Mouse (Mus musculus): ENCODE data around the gene Brf1. TPM values are rescaled to one million over a fixed set of nuclear protein-coding genes. Genes with fewer than 3 reads are reported as not detected.

Brf1 gene
- total RNA-seq, 2 experiments from 2014 or later: 49.0 to 51.1 TPM

DNA sequence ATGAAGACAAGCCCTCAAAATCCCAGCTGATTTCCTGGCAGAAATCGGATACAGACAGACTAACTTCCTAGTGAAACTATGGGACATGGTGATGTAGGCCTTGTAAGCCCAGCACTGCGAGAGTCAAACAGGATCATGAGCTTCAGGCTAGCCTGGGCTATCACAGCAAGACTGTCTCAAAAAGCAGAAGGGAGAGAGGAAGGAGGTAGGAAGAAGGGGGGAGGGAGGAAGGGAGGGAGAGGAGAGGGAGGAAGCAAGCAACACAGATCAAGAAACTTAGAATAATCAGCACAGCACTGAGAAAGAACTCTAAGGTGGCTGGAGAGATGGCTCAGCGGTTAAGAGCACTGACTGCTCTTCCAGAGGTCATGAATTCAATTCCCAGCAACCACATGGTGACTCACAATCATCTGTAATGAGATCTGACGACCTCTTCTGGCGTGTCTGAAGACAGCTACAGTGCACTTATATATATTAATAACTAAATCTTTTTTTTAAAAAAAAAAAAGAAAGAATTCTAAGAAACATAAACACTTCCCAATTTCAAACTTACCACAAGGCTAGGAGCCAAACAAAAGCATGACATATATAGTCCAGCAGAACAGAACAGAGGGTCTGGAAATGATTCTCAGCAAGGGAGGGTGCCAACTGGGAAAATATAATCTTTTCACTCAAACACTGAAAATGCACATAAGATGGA lies 9.6 kb downstream of the Brf1 start:
- intact Hi-C loops (cut with DNase I): no loop called here
- no peak for DNase-seq (ENCODE audit: low spot score in 2 of 2)

DNA sequence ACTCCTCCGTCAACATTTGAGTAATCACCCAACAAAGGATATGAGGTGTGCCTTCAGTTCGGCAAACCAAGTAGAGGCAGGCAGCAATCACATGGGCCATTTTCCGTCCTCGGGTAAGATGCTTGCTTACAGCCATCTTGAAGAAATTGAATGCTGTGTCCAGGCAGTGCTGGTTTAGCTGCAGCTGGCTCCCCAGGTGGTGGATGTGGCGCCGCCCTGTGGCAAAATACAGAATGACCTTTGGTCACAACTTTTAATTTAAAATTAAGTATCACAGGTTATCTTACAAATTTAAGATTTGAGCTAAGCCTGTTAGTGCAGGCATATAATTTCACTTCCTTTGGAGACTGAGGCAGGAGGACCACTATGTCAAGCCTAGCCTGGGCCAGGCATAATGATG lies 12.6 kb downstream of the Brf1 start:
- intact Hi-C loops (cut with DNase I): no loop called here
- no peak for DNase-seq (ENCODE audit: low spot score in 2 of 2)

DNA sequence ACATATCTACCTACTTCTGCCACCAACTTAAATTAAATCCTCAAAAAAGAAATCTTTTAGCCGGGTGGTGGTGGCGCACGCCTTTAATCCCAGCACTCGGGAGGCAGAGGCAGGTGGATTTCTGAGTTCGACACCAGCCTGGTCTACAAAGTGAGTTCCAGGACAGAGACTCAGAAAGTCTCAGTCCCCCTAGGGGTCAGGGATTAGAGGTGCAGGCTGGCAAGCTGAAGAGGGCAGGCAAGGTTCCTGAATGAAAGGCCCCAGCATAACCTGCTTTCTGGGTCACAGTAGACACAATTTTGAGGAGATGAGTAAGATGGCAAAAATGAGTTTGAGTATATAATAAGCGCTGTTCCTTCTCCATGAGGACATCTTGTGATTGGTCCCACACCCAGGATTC lies 15.2 kb downstream of the Brf1 start:
- DNase-seq (ENCODE audit: low spot score in 2 of 2): no peak
- intact Hi-C loops (cut with DNase I): no loop called here

DNA sequence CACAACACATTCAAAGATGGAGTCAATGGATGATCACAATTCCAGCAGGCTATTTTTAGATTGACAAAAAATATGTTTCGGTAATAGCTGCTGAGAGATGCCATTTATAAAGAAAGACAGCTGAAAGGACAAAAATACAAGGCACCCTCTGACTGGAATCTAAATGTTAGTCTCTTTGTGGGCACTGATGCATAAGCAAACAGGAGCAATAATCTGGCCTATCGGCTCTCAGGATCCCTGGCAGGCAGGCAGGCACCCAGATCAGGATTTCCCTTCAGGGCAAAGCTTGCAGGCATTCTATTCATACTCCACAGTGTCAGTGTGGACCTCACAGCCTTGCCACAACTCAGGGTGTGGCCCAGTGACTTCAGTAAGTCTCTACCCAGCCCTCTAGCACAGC lies 18.5 kb downstream of the Brf1 start:
- DNase-seq (ENCODE audit: low spot score in 2 of 2): no peak
- intact Hi-C loops (cut with DNase I): no loop called here

DNA sequence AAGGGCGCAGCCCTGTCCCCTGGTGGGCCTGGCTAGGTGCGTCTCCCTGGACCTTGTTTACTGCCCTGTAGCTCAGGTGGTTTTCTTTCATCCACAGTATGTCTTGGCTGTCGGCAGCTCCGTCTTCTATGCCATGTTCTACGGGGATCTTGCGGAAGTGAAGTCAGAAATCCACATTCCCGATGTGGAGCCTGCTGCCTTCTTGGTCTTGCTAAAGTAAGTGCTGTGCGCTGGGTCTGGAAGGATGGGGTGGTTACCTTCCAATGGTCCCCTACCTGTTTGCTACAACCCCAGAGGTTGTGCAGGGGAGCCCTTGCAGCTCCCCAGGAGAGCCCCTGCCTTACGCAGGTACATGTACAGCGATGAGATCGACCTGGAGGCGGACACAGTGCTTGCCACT lies 23.3 kb downstream of the Brf1 start:
- intact Hi-C loops (cut with DNase I): no loop called here
- peak in 1 of 2 experiments; percentile 27 for DNase-seq (ENCODE audit: low spot score in 2 of 2)

DNA sequence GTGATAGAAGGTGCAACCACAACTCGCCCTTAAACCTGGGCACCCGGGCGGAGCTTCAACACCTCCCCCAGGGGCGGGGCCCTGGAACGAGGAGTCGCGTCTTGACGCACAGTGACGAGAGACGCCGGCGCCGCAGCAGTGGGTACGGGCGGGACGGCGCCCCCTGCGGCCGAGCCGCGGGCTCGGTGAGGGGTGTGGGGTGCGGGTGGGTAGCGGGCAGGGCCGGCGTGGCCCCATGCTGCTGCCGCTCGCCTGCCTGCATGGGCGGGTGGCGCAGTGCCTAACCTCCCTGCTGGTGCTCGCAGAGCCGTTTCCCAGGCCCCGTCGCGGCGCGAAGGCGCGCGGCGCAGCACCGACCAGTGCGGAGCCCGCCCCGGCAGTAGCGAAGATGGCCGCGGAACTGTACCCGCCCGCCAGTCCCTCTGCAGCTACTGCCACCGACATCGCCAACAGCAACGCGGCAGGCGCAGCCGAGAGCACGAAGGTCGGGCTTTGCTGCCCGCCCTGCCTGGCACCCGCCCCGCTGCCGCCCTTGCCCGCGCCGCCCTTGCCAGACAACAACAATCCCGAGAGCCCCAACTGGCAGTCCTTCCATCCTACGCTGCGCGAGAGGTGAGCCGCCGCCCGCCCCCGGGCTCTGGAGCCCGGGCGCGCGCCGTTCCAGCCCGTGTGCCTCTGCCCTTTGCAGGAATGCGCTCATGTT lies 24.0 kb downstream of the Brf1 start, which contains the start of gene Btbd6:
Gene Btbd6, plus strand, starts transcription at position 112 of the 703 bp plus-strand sequence.
- DNase-seq (ENCODE audit: low spot score in 2 of 2): peak; percentile 90 to 91
- intact Hi-C loops (cut with DNase I): no loop called here

DNA sequence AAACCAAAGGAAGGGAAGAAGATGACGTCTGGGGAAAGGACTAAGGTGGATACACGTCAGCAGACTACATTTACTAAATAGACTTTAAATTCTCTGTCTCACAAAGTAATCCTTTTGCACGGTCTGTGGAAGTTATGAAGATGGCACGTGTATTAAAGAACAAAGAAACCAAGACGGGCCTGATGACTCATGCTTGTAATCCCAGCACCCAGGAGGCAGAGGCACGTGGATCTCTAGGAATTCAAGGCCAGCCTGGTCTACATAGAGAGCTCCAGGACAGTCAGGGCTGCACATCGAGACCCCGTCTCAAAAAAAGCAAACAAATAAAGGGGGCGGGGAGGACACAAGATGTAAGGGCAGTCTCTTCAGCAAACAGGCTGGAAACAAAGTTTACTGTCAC lies 25.8 kb downstream of the Brf1 start:
- DNase-seq (ENCODE audit: low spot score in 2 of 2): no peak
- intact Hi-C loops (cut with DNase I): no loop called here

DNA sequence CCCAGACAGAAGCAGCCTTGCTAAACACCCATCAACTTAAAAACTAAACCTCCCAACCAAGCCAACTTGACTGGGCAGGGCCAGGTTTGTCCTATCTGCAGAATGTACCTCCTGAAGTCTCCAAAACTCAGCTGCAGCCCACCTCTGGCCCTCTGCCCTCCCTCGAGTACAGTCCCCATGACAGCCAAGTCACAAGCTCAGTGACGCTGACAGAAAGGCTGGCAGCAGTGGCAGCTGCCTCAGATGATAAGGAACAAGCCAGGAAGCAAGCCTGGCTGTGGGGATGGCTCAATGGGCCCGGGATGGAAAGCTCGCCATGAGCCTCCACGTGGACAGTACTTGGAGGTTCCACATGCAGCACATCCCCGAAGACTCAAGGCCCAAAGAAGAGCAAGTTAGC lies 30.9 kb downstream of the Brf1 start:
- intact Hi-C loops (cut with DNase I): no loop called here
- DNase-seq (ENCODE audit: low spot score in 2 of 2): no peak

DNA sequence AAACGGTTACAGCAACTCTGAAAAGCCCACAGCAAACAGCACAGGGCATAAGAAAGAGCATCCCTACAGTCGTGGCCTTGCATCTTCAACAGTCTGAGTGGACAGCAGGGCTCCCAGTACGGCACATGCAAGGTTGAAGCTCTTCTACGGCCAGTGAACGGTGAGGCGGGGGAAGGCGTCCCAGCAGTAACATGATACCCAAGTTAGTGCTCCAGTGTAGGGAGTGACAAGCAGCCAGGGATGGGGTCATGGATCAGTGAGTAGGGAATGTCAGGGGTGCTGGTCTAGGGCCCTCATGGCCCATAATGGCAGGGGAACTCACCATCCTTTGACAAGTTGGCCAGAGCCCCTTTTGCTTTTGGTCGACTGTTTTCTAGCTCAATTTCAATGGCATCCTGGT lies 31.6 kb downstream of the Brf1 start:
- intact Hi-C loops (cut with DNase I): no loop called here
- DNase-seq (ENCODE audit: low spot score in 2 of 2): no peak

DNA sequence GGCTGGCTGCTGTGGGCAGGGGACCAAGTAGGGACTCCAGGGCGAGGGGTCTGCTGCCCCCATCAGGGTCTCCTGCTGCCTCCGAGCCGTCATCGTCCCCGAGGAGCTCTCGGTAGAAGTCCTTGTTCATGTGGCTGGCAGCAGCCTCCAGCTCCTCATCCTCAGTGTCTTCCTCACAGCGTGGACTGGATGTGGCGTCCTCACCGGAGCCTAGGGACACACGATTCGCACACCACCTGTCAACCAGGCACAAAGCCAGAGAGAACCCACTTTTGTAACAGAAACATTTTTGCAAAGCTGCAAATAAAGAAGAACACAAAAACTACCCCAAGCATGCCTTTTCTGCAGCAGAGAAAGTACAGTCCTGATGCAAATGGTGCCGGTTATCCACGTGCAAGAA lies 34.7 kb downstream of the Brf1 start:
- intact Hi-C loops (cut with DNase I): no loop called here
- no peak for DNase-seq (ENCODE audit: low spot score in 2 of 2)

DNA sequence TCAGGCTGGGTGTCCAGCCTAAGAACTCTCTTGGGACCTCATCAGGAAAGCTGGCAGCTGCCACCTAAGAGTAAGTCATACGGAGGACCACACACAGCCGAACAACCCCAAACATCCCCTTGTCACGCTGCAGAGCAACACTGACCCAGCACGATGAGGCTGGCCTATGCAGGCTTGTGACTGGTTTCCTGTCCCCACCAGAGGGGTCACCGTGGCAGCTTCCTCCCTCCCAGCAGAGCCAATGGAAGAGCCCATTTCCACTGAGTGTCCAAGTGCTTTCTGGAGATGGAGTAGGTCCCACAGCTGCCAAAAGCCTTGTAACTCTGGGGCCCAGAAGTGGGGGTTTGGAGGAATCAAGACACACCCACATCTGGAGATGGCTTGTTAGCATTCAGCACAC lies 38.6 kb downstream of the Brf1 start:
- intact Hi-C loops (cut with DNase I): no loop called here
- no peak for DNase-seq (ENCODE audit: low spot score in 2 of 2)

DNA sequence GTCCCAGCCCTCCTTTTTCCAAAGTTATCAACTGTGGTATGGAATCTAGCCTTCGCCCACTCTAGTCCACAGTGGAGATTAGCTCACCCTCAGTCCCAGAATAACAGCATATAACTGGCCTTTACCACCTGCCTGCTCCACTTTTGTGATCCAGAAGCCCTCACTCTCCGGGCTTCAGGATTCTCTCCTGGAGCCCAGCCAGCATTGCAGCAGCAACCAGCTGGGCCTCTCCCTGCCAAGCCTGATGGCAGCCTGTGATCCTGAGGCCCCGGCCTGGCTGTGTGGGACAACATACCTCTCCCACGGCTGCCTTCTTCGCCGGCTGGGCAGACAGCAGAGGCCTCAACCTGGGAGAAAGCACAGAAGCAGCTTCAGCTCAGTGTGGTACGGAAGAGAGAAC lies 39.1 kb downstream of the Brf1 start:
- no peak for DNase-seq (ENCODE audit: low spot score in 2 of 2)
- intact Hi-C loops (cut with DNase I): no loop called here

DNA sequence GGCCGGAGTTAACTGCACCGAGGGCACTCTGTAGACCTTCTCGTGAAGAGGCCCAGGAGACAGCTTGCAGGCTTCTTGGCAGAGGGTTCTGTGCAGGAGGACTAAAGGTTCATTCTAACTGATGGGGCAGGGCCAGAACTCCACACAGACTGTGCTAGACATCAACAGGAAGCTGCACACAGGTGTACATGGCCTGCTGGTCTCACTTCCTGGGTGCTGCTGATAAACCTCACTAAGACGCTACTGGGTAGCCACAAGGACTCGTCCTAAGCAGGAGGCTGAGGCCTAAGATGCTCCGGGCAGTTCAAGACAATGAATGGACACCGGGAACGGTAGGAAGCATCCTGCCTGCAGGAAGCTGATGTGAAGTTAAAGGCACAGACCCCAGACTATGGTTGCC lies 41.1 kb downstream of the Brf1 start:
- intact Hi-C loops (cut with DNase I): no loop called here
- no peak for DNase-seq (ENCODE audit: low spot score in 2 of 2)

DNA sequence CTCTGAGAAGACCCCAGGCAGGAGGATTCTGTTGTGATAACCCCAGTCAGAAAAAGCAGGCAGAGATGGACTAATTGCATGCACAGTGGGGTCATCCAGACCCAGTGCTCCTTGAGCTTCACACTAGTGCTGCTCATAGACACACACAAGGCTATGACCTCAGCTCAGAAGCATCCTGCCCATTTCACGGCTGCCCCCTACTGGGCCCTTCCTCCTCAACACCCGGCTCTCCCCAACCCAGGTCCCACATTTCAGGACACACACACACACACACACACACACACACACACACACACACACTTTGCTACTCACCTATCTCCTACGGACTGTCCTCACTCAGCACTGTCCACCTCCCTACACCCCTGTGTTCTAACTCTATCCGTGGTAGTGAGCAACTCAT lies 42.2 kb downstream of the Brf1 start:
- intact Hi-C loops (cut with DNase I): no loop called here
- DNase-seq (ENCODE audit: low spot score in 2 of 2): peak; percentile 28 to 60

DNA sequence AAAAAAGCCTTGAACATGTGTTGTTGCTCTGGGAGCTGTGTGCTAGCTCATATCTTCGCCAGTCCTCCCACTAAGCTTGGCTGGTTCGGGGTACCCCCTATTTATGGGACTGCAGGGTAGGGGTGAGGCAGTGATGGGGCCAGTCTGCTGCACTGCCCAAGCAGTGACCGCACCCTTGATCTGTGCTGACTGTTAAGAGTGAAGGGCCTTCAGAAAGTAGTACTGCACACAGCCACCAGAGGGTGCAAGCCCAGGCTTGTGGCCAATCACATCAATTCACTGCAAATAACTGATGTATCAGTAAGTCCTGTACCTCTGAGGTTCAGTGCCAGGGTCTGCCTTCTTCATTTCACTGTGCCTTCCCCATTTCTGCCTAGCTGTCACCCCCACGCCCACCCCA lies 44.7 kb downstream of the Brf1 start:
- DNase-seq (ENCODE audit: low spot score in 2 of 2): peak; percentile 78 to 79
- intact Hi-C loops (cut with DNase I): no loop called here

DNA sequence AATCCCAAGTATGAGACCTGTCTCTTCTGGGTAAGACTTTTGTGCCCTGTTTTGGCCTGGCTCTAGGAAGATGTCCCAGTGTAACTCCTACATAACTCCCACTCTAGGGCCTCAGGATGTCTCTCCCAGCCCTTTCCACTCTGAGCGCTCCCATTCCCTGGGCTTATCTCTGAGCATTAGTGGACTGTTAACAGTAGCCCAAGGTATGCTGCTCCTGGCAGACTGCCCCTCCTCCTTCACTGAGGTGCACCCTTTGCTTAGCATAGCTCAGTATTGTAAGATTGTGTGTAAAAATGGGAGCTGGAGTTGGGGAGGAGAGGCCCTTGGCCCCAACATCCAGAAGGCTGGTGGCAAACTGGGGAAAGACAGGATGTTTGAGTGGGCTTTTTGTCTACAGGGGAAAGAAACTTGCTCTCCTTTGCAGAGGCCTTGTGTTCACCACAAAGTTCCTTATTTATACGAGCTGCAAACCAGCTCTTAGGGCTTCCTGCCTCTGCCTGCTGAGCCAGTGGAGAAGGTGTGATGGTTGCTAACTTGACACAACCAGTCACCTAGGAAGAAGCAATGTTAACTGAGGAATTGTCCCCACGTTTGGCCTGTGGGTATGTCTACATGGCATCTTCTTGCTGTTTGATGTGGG lies 47.5 kb downstream of the Brf1 start:
- no peak for DNase-seq (ENCODE audit: low spot score in 2 of 2)
- intact Hi-C loops (cut with DNase I): no loop called here

DNA sequence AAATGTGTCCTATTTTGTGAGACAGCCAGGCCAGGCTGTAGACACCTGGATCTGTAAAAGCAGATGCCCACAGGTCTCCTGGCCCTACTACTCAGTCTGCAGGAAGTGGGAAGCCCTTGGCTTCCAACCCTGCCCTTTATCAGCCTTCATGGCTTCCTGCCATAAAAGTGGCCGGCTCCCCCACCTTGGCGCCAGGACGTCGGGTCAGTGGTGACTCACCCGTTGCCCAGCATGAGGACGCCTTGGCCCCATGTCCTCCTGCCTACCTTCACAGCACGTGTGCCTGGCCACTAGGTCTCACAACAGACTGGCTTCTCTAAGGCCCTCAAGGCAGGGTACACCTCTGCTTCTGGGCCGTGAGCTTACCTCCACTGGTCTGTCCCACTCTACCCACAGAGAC lies 48.1 kb downstream of the Brf1 start:
- intact Hi-C loops (cut with DNase I): no loop called here

DNA sequence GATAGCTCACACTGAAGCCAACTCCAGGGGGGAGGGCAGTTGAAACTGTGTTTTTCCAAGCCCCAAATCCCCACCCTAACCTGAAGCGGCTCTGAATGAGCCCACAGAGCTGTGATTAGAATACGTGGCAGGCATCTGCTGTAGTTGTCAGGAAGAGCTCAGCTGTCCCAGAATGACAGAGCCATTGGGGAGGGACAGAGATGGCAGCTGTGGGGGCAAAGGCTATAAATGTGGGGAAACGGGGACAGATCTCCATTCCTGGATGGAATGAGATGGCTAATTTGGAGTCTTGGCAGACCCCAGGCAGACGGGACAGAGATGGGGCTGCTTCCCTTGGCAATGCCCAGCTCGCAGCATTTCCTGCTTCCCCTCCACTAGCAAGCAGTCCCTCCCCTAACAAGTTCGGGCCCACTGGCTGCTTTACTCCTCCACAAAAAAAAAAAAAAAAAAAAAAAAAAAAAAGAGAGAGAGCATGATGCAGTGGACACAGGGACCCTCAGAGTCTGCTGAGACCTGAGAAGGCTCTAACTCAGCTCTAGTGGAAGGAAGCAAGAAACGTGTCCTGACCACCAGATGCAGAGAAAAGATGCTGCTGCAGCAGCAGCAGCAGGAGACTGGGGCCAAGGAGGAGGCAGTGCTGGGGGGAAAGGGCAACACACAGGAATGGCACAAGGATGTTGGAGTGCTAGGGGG lies 49.2 kb downstream of the Brf1 start:
- DNase-seq (ENCODE audit: low spot score in 2 of 2): no peak
- intact Hi-C loops (cut with DNase I): no loop called here

More for the DNA sequence above, 48.1 kb downstream of the Brf1 start:
- no peak for DNase-seq (ENCODE audit: low spot score in 2 of 2)

DNA sequence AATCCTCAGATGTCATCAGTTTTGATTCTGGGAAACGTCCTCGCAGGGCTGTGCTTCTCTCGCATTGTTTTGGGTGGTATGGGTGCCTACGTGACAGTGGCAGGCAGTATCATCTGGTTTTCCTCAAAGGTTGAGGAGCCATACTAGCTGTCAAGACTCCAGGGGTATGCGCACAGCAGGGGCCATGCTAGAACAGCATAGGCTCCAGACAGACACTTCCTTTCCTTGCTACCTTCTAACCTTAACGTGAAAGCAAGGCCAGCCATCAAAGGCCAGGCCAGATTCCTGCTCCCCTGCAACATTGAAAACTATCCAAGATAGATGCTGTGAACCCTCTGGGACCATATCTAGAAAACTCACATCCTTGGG lies 49.8 kb downstream of the Brf1 start:
- intact Hi-C loops (cut with DNase I): no loop called here
- no peak for DNase-seq (ENCODE audit: low spot score in 2 of 2)

DNA sequence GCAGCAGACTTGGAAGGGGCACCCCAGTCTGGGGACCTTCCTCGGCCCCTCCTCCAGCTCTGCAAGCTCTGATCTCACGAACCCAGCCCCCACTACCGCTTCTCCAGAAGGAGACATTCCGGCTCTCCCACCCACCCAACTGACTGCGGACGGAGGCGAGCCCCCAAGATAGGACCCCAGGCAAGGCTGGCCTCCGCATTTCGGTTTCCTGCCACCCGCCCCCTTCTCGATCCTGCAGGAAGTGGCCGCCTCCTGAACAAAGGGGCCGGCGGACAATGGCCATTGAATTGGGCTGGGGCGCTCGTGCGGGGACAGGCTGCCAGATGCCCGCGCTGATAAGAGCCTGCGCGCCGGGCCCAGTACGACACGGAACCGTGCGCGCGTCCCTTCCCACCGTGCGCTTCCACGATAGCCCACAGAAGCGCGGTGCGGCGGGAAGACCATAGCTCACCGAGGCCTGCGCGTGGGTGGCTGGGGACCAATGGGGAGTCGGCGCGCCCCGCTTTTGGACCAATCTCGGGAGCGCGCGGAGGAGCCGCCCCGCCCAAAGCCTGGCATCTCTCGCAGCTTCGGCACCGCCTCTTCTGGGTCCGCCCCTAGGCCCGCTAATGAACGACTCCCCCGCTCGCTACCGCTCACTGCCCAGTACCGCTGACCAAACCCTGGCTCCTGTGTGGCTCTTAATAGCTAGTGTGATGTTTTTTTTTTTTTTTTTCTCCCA lies 50.3 kb downstream of the Brf1 start:
- intact Hi-C loops (cut with DNase I): no loop called here
- DNase-seq (ENCODE audit: low spot score in 2 of 2): peak; percentile 95 to 96

All from left cerebral cortex, postnatal 14 days (tissue).